Mouse (Mus musculus) MEL (cell line): ENCODE measurements around the gene Nfatc4. TPM values are rescaled to one million over a fixed set of nuclear protein-coding genes. Genes with fewer than 3 reads are reported as not detected.

Experiments
- DNase-seq: peaks from one replicate; pipeline ENCODE4 v3.0.0; 2011; ENCODE audit warnings: low read depth, low spot score
- H3K27ac ChIP-seq: 2 replicates; pipeline ENCODE4 v1.5.1; 2012; ENCODE audit warnings: low read depth, mild to moderate bottlenecking, control low read depth, low read length, moderate library complexity; ENCODE audit not compliant: control insufficient read depth
- H3K27me3 ChIP-seq, 2 experiments: fragments of 150-350 bp in 1 of 2; sonication (generic) in 1 of 2; 2 replicates each; pipeline ENCODE4 v1.6.1; 2012; ENCODE audit warnings: low read length in 2 of 2, mild to moderate bottlenecking in 2 of 2, improper control_type of control experiment in 1 of 2, moderate library complexity in 1 of 2; ENCODE audit not compliant: insufficient read depth in 2 of 2, control insufficient read depth in 1 of 2
- H3K36me3 ChIP-seq, 2 experiments: 2 replicates each; pipeline ENCODE4 v1.6.1; 2012 to 2014; ENCODE audit warnings: low read length in 2 of 2, improper control_type of control experiment in 1 of 2, inconsistent platforms in 1 of 2, mild to moderate bottlenecking in 1 of 2; ENCODE audit not compliant: insufficient read depth in 2 of 2, control insufficient read depth in 1 of 2
- H3K4me1 ChIP-seq, 2 experiments: fragments of 150-350 bp in 1 of 2; sonication (generic) in 1 of 2; 2 replicates each; pipeline ENCODE4 v1.6.1; 2012; ENCODE audit warnings: low read length in 2 of 2, improper control_type of control experiment in 1 of 2, mild to moderate bottlenecking in 1 of 2; ENCODE audit not compliant: insufficient read depth in 2 of 2, control insufficient read depth in 1 of 2
- H3K4me3 ChIP-seq, 2 experiments: fragments of 150-350 bp in 1 of 2; sonication (generic) in 1 of 2; 2 replicates each; pipeline ENCODE4 v1.5.1; 2012; ENCODE audit warnings: low read depth in 2 of 2, low read length in 2 of 2, mild to moderate bottlenecking in 2 of 2, moderate library complexity in 2 of 2, control low read depth in 1 of 2, improper control_type of control experiment in 1 of 2; ENCODE audit not compliant: control insufficient read depth in 1 of 2, insufficient read depth in 1 of 2
- H3K79me2 ChIP-seq: 2 replicates; pipeline ENCODE4 v1.6.1; 2012; ENCODE audit warnings: mild to moderate bottlenecking, low read length, moderate library complexity; ENCODE audit not compliant: control insufficient read depth, poor library complexity, insufficient read depth
- H3K9ac ChIP-seq: 2 replicates; pipeline ENCODE4 v1.6.1; 2012; ENCODE audit warnings: low read depth, mild to moderate bottlenecking, control low read depth, low read length, moderate library complexity; ENCODE audit not compliant: control insufficient read depth, poor library complexity, severe bottlenecking
- H3K9me3 ChIP-seq: fragments of 150-350 bp; sonication (generic); replicated peaks from 2 replicates; pipeline ENCODE4 v1.6.1; 2012; ENCODE audit warnings: mild to moderate bottlenecking, low read length, improper control_type of control experiment, moderate library complexity; ENCODE audit not compliant: insufficient read depth
- BHLHE40 ChIP-seq: IDR thresholded peaks from 2 replicates; pipeline ENCODE4 v1.6.1; 2012; ENCODE audit warnings: low read depth, mild to moderate bottlenecking, inconsistent platforms, low read length, improper control_type of control experiment, borderline replicate concordance
- CHD1 ChIP-seq: IDR thresholded peaks from 2 replicates; pipeline ENCODE4 v1.6.1; 2012; ENCODE audit warnings: low read depth, mild to moderate bottlenecking, inconsistent platforms, low read length, improper control_type of control experiment
- CHD2 ChIP-seq: IDR thresholded peaks from 2 replicates; pipeline ENCODE4 v1.6.1; 2011; ENCODE audit warnings: low read length, improper control_type of control experiment
- CTCF ChIP-seq, 3 experiments: IDR thresholded peaks in 2 of 3; conservative IDR thresholded peaks in 1 of 3; 2 replicates each; pipeline ENCODE4 v1.5.1; 2011 to 2012; ENCODE audit warnings: low read length in 3 of 3, low read depth in 2 of 3, mild to moderate bottlenecking in 2 of 3, improper control_type of control experiment in 1 of 3, inconsistent platforms in 1 of 3, mixed read lengths in 1 of 3, moderate library complexity in 1 of 3; ENCODE audit not compliant: control insufficient read depth in 1 of 3, insufficient read depth in 1 of 3, poor library complexity in 1 of 3, severe bottlenecking in 1 of 3
- ELF1 ChIP-seq: IDR thresholded peaks from 2 replicates; pipeline ENCODE4 v1.6.1; 2014; ENCODE audit warnings: low read depth, mild to moderate bottlenecking, inconsistent platforms, low read length, improper control_type of control experiment, moderate library complexity
- EP300 ChIP-seq, 2 experiments: IDR thresholded peaks; 2 replicates each; pipeline ENCODE4 v1.6.1; 2011; ENCODE audit warnings: improper control_type of control experiment in 2 of 2, low read length in 2 of 2, low read depth in 1 of 2, mild to moderate bottlenecking in 1 of 2
- ETS1 ChIP-seq: IDR thresholded peaks from 2 replicates; pipeline ENCODE4 v1.6.1; 2012; ENCODE audit warnings: low read depth, mild to moderate bottlenecking, inconsistent platforms, low read length, improper control_type of control experiment, moderate library complexity
- GABPA ChIP-seq: IDR thresholded peaks from 2 replicates; pipeline ENCODE4 v1.6.1; 2012; ENCODE audit warnings: low read depth, mild to moderate bottlenecking, inconsistent platforms, low read length, improper control_type of control experiment, moderate library complexity
- GATA1 ChIP-seq: IDR thresholded peaks from 2 replicates; pipeline ENCODE4 v1.6.1; 2011; ENCODE audit warnings: low read depth, low read length, improper control_type of control experiment
- KAT2A ChIP-seq: conservative IDR thresholded peaks from 2 replicates; pipeline ENCODE4 v1.6.1; 2012; ENCODE audit warnings: low read depth, low read length, improper control_type of control experiment, inconsistent platforms
- MAX ChIP-seq: IDR thresholded peaks from 2 replicates; pipeline ENCODE4 v1.6.1; 2011; ENCODE audit warnings: low read length, improper control_type of control experiment
- MAZ ChIP-seq: IDR thresholded peaks from 2 replicates; pipeline ENCODE4 v1.6.1; 2012; ENCODE audit warnings: low read depth, mild to moderate bottlenecking, inconsistent platforms, low read length, improper control_type of control experiment
- MEF2A ChIP-seq: IDR thresholded peaks from 2 replicates; pipeline ENCODE4 v1.6.1; 2014; ENCODE audit warnings: low read depth, mild to moderate bottlenecking, inconsistent platforms, low read length, improper control_type of control experiment; ENCODE audit not compliant: poor library complexity, insufficient replicate concordance, severe bottlenecking; ENCODE audit errors: extremely low read depth
- MXI1 ChIP-seq: IDR thresholded peaks from 2 replicates; pipeline ENCODE4 v1.6.1; 2011; ENCODE audit warnings: mild to moderate bottlenecking, low read depth, low read length, improper control_type of control experiment
- MYB ChIP-seq: IDR thresholded peaks from 2 replicates; pipeline ENCODE4 v1.6.1; 2011; ENCODE audit warnings: mild to moderate bottlenecking, low read depth, low read length, improper control_type of control experiment
- MYC ChIP-seq: IDR thresholded peaks from 2 replicates; pipeline ENCODE4 v1.6.1; 2011; ENCODE audit warnings: low read depth, mild to moderate bottlenecking, low read length, improper control_type of control experiment, moderate library complexity
- NRF1 ChIP-seq: IDR thresholded peaks from 2 replicates; pipeline ENCODE4 v1.6.1; 2014; ENCODE audit warnings: low read depth, mild to moderate bottlenecking, inconsistent platforms, low read length, improper control_type of control experiment, moderate library complexity; ENCODE audit not compliant: poor library complexity, insufficient read depth, severe bottlenecking
- POLR2A ChIP-seq, 2 experiments: IDR thresholded peaks; 2 replicates each; pipeline ENCODE4 v1.6.1; 2011 to 2012; ENCODE audit warnings: low read length in 2 of 2, mild to moderate bottlenecking in 2 of 2, control low read depth in 1 of 2, improper control_type of control experiment in 1 of 2, low read depth in 1 of 2, moderate library complexity in 1 of 2; ENCODE audit not compliant: control insufficient read depth in 1 of 2, insufficient read depth in 1 of 2, poor library complexity in 1 of 2
- SIN3A ChIP-seq: IDR thresholded peaks from 2 replicates; pipeline ENCODE4 v1.6.1; 2012; ENCODE audit warnings: low read length, improper control_type of control experiment, inconsistent platforms
- TCF12 ChIP-seq: IDR thresholded peaks from 2 replicates; pipeline ENCODE4 v1.6.1; 2014; ENCODE audit warnings: low read depth, mild to moderate bottlenecking, inconsistent platforms, low read length, improper control_type of control experiment, moderate library complexity
- UBTF ChIP-seq: IDR thresholded peaks from 2 replicates; pipeline ENCODE4 v1.6.1; 2012; ENCODE audit warnings: low read depth, mild to moderate bottlenecking, inconsistent platforms, low read length, improper control_type of control experiment, moderate library complexity, borderline replicate concordance; ENCODE audit not compliant: insufficient read depth
- USF2 ChIP-seq, 2 experiments: IDR thresholded peaks; 2 replicates each; pipeline ENCODE4 v1.6.1; 2011 to 2012; ENCODE audit warnings: improper control_type of control experiment in 2 of 2, low read length in 2 of 2, borderline replicate concordance in 1 of 2, inconsistent platforms in 1 of 2, low read depth in 1 of 2, mild to moderate bottlenecking in 1 of 2; ENCODE audit not compliant: insufficient read depth in 1 of 2
- ZC3H11A ChIP-seq: IDR thresholded peaks from 2 replicates; pipeline ENCODE4 v1.6.1; 2012; ENCODE audit warnings: low read depth, mild to moderate bottlenecking, inconsistent platforms, low read length, improper control_type of control experiment
- ZKSCAN1 ChIP-seq: IDR thresholded peaks from 2 replicates; pipeline ENCODE4 v1.6.1; 2012; ENCODE audit warnings: low read depth, mild to moderate bottlenecking, inconsistent platforms, low read length, improper control_type of control experiment, moderate library complexity
- ZMIZ1 ChIP-seq: IDR thresholded peaks from 2 replicates; pipeline ENCODE4 v1.6.1; 2012; ENCODE audit warnings: low read depth, mild to moderate bottlenecking, inconsistent platforms, low read length, improper control_type of control experiment, moderate library complexity
- polyA plus RNA-seq, 2 experiments: library from polyadenylated mRNA; stranded (reverse) in 1 of 2; unstranded in 1 of 2; fragments of >175 nt in 1 of 2; fragments of >200 nt in 1 of 2; gene quantifications; 2 replicates each; pipeline versions ENCODE4 v1.2.1 to v1.2.4; 2012; ENCODE audit warnings: low replicate concordance in 2 of 2, low read depth in 1 of 2; ENCODE audit not compliant: insufficient read length in 2 of 2, insufficient read depth in 1 of 2, missing spikeins in 1 of 2
- total RNA-seq: library from RNA; depleted of rRNA; stranded (reverse); fragments of 300-350 nt; gene quantifications from 2 replicates; pipeline ENCODE4 v1.2.3, GENCODE M21; 2012

The Nfatc4 gene
- total and polyA plus RNA-seq, 3 experiments = 0.27 to 0.71 TPM; not detected in 1

- no peak for DNase-seq
- TF ChIP-seq POLR2A (IDR thresholded peaks at IDR 0.05; ENCODE audit: control insufficient read depth in 1 of 2, insufficient read depth in 1 of 2, low read depth in 1 of 2, low read length in 2 of 2, poor library complexity in 1 of 2) (no peak), MYB (no peak), UBTF (no peak), TCF12 (no peak), EP300 (IDR thresholded peaks at IDR 0.05; ENCODE audit: low read depth in 1 of 2, low read length in 2 of 2) (no peak), KAT2A (no peak), ZC3H11A (no peak), MAX (no peak), SIN3A (no peak), MYC (no peak)
- Histone ChIP-seq H3K4me1 (no peaks in the 10 kb centered on the region), H3K9ac (no peak overlapping the region), H3K27me3 (peaks cover 7 to 22% of the 10 kb centered on the region in 2 experiments), H3K27ac (no peak overlapping the region), H3K36me3 (no peaks in the 10 kb centered on the region), H3K9me3 (no peaks in the 10 kb centered on the region), H3K79me2 (no peaks in the 10 kb centered on the region), H3K4me3 (no peak overlapping the region)
Measured at GRCm38 (mm10) chr14:55854406-55855100, 31.6 kb downstream of the Nfatc4 start.

GRCm38 (mm10) chr14:55855101-55855561 is 32.2 kb downstream of the Nfatc4 start:
- Histone ChIP-seq H3K9me3 (no peaks in the 10 kb centered on the region), H3K79me2 (no peaks in the 10 kb centered on the region), H3K4me1 (no peaks in the 10 kb centered on the region), H3K27ac (no peak overlapping the region), H3K9ac (no peak overlapping the region), H3K36me3 (no peaks in the 10 kb centered on the region), H3K27me3 (peaks cover 7 to 22% of the 10 kb centered on the region in 2 experiments), H3K4me3 (no peak overlapping the region)
- no peak for TF ChIP-seq ELF1
- no peak for TF ChIP-seq NRF1
- TF ChIP-seq CTCF (IDR thresholded peaks at IDR 0.05 in 2 of 3, conservative IDR thresholded peaks at IDR 0.05 in 1 of 3; ENCODE audit: control insufficient read depth in 1 of 3, insufficient read depth in 1 of 3, low read depth in 2 of 3, low read length in 3 of 3, poor library complexity in 1 of 3, severe bottlenecking in 1 of 3) = no peak
- no peak for TF ChIP-seq MEF2A
- TF ChIP-seq UBTF = no peak
- no peak for TF ChIP-seq USF2 (IDR thresholded peaks at IDR 0.05; ENCODE audit: borderline replicate concordance in 1 of 2, insufficient read depth in 1 of 2, low read depth in 1 of 2, low read length in 2 of 2)
- TF ChIP-seq BHLHE40 = no peak
- TF ChIP-seq SIN3A = no peak
- TF ChIP-seq CHD1 = no peak
- TF ChIP-seq CHD2 = no peak
- no peak for TF ChIP-seq ZMIZ1
- no peak for TF ChIP-seq ZC3H11A
- no peak for TF ChIP-seq POLR2A (IDR thresholded peaks at IDR 0.05; ENCODE audit: control insufficient read depth in 1 of 2, insufficient read depth in 1 of 2, low read depth in 1 of 2, low read length in 2 of 2, poor library complexity in 1 of 2)
- TF ChIP-seq ZKSCAN1 = no peak
- no peak for TF ChIP-seq MXI1
- no peak for TF ChIP-seq MAZ
- no peak for TF ChIP-seq TCF12
- TF ChIP-seq ETS1 = no peak
- TF ChIP-seq GABPA = no peak
- no peak for TF ChIP-seq GATA1
- DNase-seq = no peak
